Mouse (Mus musculus) cerebellum, adult 2 months (tissue): Measurements from ENCODE around the gene Ppp2r1a.

Experiments used
- CTCF ChIP-seq: fragments of 200-500 bp; IDR thresholded peaks from 2 replicates; pipeline ENCODE4 v1.5.1; 2011; ENCODE audit warnings: low read depth, mild to moderate bottlenecking, control low read depth, low read length, moderate library complexity, borderline replicate concordance; ENCODE audit not compliant: insufficient read depth
- POLR2A ChIP-seq: fragments of 200-500 bp; IDR thresholded peaks from 2 replicates; pipeline ENCODE4 v1.6.1; 2011; ENCODE audit warnings: low read length, control low read depth, borderline replicate concordance; ENCODE audit not compliant: insufficient read depth

DNA sequence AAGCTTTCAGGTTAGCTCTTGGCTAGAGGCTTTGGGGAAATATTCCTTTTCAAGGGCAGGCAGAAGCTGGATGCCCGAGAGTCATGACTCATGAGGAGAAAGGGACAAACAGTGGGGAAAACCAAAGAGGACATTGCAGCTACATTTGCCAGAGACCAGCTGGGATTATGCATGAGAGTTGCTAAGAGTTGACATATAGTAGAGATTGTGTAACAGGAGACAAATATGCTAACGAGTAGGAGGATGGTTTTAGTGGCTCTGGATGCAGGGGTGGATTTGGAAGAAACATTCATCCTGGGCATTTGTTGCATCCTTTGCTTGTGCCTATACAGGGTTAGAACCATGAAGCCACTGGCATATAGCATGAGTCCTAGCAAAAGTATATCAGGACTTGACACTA lies 48.6 kb downstream of the Ppp2r1a start:
- TF ChIP-seq CTCF (no peak), POLR2A (no peak)
